ENCODE assay signal across 8 mouse cellular contexts in genomic region chr11:90019161-90019560, GRCm38 (mm10). TPM values are rescaled to one million over a fixed set of nuclear protein-coding genes. Genes with fewer than 3 reads are reported as not detected.
DNase-seq lines count a peak whose midpoint lies in the region; TF ChIP-seq lines count a peak whose summit lies in the region.

No protein-coding gene starts in this region.

- H3K36me3 ChIP-seq in MEL (ENCODE audit: control insufficient read depth in 1 of 2, insufficient read depth in 2 of 2, low read length in 2 of 2), result no peaks in the 10 kb centered on the region

- TF ChIP-seq CTCF in MEL (IDR thresholded peaks at IDR 0.05 in 2 of 3, conservative IDR thresholded peaks at IDR 0.05 in 1 of 3; ENCODE audit: control insufficient read depth in 1 of 3, insufficient read depth in 1 of 3, low read depth in 2 of 3, low read length in 3 of 3, poor library complexity in 1 of 3, severe bottlenecking in 1 of 3), result peak; percentile 43 to 76 (median 56)

- H3K9me3 ChIP-seq in MEL (replicated peaks; ENCODE audit: insufficient read depth, low read length), result no peaks in the 10 kb centered on the region

- H3K4me1 ChIP-seq in MEL (ENCODE audit: control insufficient read depth in 1 of 2, insufficient read depth in 2 of 2, low read length in 2 of 2), result no peaks in the 10 kb centered on the region

- no peak overlapping the region for H3K4me3 ChIP-seq in MEL (ENCODE audit: control insufficient read depth in 1 of 2, insufficient read depth in 1 of 2, low read depth in 2 of 2, low read length in 2 of 2)

- TF ChIP-seq POLR2A in MEL (IDR thresholded peaks at IDR 0.05; ENCODE audit: control insufficient read depth in 1 of 2, insufficient read depth in 1 of 2, low read depth in 1 of 2, low read length in 2 of 2, poor library complexity in 1 of 2), result no peak

- peak; percentile 34 for TF ChIP-seq RAD21 in MEL (IDR thresholded peaks at IDR 0.05; ENCODE audit: low read depth, low read length)

- intact Hi-C loops in left cerebral cortex, postnatal 14 days (cut with DNase I), result no loop called here
- intact Hi-C loops in left cerebral cortex, postnatal 36 days (cut with DNase I), result no loop called here

- H3K27ac ChIP-seq in MEL (ENCODE audit: control insufficient read depth, low read depth, low read length), result no peak overlapping the region

- no peak for TF ChIP-seq EP300 in MEL (IDR thresholded peaks at IDR 0.05; ENCODE audit: low read depth in 1 of 2, low read length in 2 of 2)

- peak; percentile 62 for DNase-seq in embryo, embryonic 10 days (ENCODE audit: low spot score)
- DNase-seq in embryo, embryonic 9.5 days (ENCODE audit: extremely low spot score), result no peak
- DNase-seq in left cerebral cortex, postnatal 14 days (ENCODE audit: low spot score in 2 of 2), result peak; percentile 28 to 66
- DNase-seq in left cerebral cortex, postnatal 36 days (ENCODE audit: low spot score in 2 of 2), result no peak
- peak; percentile 64 for DNase-seq in MEL (ENCODE audit: low read depth, low spot score)
- peak; percentile 74 for DNase-seq in kidney, postnatal 10 days
- DNase-seq in retina, postnatal 1 day, result peak; percentile 63
- no peak for DNase-seq in yolk sac, embryonic 10.5 days (ENCODE audit: low spot score)

- H3K79me2 ChIP-seq in MEL (ENCODE audit: control insufficient read depth, insufficient read depth, low read length, poor library complexity), result no peaks in the 10 kb centered on the region

- H3K27me3 ChIP-seq in MEL (ENCODE audit: control insufficient read depth in 1 of 2, insufficient read depth in 2 of 2, low read length in 2 of 2), result peaks cover 2 to 5% of the 10 kb centered on the region in 2 experiments; a peak in 3 of 4 replicates

- no peak overlapping the region for H3K9ac ChIP-seq in MEL (ENCODE audit: control insufficient read depth, low read depth, low read length, poor library complexity, severe bottlenecking)

TF ChIP-seq in MEL, 35 proteins besides CTCF, POLR2A, EP300 and RAD21:
- TF ChIP-seq GABPA (IDR thresholded peaks at IDR 0.05; ENCODE audit: low read depth, low read length) (no peak), CHD1 (IDR thresholded peaks at IDR 0.05; ENCODE audit: low read depth, low read length) (no peak), ZC3H11A (IDR thresholded peaks at IDR 0.05; ENCODE audit: low read depth, low read length) (peak; percentile 21; the same call in 1 of the 2 replicates), MAFK (IDR thresholded peaks at IDR 0.05; ENCODE audit: borderline replicate concordance, low read depth, low read length) (no peak), KAT2A (conservative IDR thresholded peaks at IDR 0.05; ENCODE audit: low read depth, low read length) (no peak), SMC3 (IDR thresholded peaks at IDR 0.05; ENCODE audit: low read depth, low read length) (peak; percentile 58), ZNF384 (IDR thresholded peaks at IDR 0.05; ENCODE audit: low read depth, low read length) (no peak), GATA1 (IDR thresholded peaks at IDR 0.05; ENCODE audit: low read depth, low read length) (peak; percentile 69)
TF ChIP-seq in MEL: peak in this region for 3.

RNA-seq across cellular contexts. Expression of gene Tmem100, which starts 11.0 kb away (rescaled TPM):
- total RNA-seq in left cerebral cortex, postnatal 14 days (2021), result 10 to 100 TPM; 21.6 to 22.5 TPM
- 10 to 100 TPM; 14.5 to 16.1 TPM for total RNA-seq in left cerebral cortex, postnatal 36 days (2021)
- not detected in 2 replicates for total RNA-seq in MEL (2012; rRNA removed)
- polyA plus RNA-seq in MEL (2012; ENCODE audit: insufficient read depth in 1 of 2, insufficient read length in 2 of 2, low read depth in 1 of 2, low replicate concordance in 2 of 2, missing spikeins in 1 of 2), result not detected

RNA-seq across cellular contexts. Expression of gene Pctp, which starts 16.5 kb away (rescaled TPM):
- under 1 TPM; 0.42 to 0.79 TPM for total RNA-seq in left cerebral cortex, postnatal 14 days (2021)
- 1 to 10 TPM in 1 of 2 experiments, under 1 TPM in 1; 0.79 to 1.1 TPM for total RNA-seq in left cerebral cortex, postnatal 36 days (2021)
- 6.4 and 7.3 TPM in 2 replicates for total RNA-seq in MEL (2012; rRNA removed)
- polyA plus RNA-seq in MEL (2012; ENCODE audit: insufficient read depth in 1 of 2, insufficient read length in 2 of 2, low read depth in 1 of 2, low replicate concordance in 2 of 2, missing spikeins in 1 of 2), result 10 to 100 TPM in 1 of 2 experiments, not detected in 1; 10.2 TPM

Comparison
In these comparisons a context has a peak if more than half of its experiments do, and no peak if none do; other contexts are left out.
1. DNase-seq: peak in embryo, embryonic 10 days (single experiment), left cerebral cortex, postnatal 14 days (2 of 2), MEL (single experiment), kidney, postnatal 10 days (single experiment) and retina, postnatal 1 day (single experiment); none in embryo, embryonic 9.5 days (single experiment), left cerebral cortex, postnatal 36 days (0 of 2) and yolk sac, embryonic 10.5 days (single experiment).
2. RNA of gene Tmem100, which starts 11.0 kb away (total RNA-seq): 21.6 to 22.5 TPM in left cerebral cortex, postnatal 14 days and 14.5 to 16.1 TPM in left cerebral cortex, postnatal 36 days; not detected in MEL; every median in the first group is over 10 times any median in the second.